Mouse (Mus musculus): ENCODE measurements around the gene Klri2. TPM values are rescaled to one million over a fixed set of nuclear protein-coding genes. Genes with fewer than 3 reads are reported as not detected.
"Not testable (repeated sequence)": the region's sequence is repeated elsewhere in the genome, so short reads cannot be mapped to it uniquely, and the experiment has no call there.

Klri2 gene
- polyA plus RNA-seq (2015; fragmentation: Nextera tagmentation; extraction: Ambion mirVana): 0.04 and 0.05 TPM in 2 replicates

GRCm38 (mm10) chr6:129740069-129740721 is at the start of gene Klri2:
Klri2 (minus strand) TSS chr6:129740484.
- H3K36me3 ChIP-seq (ENCODE audit: control insufficient read depth, insufficient read depth): no peaks in the 10 kb centered on the region
- no peaks in the 10 kb centered on the region for H3K4me1 ChIP-seq (replicated peaks; ENCODE audit: control insufficient read depth, insufficient read depth, low read length)
- no peak for TF ChIP-seq CTCF (IDR thresholded peaks at IDR 0.05; ENCODE audit: low read depth)
- no peak within 1 kb of the TSS for H3K9ac ChIP-seq (ENCODE audit: low read depth, low read length)
- no peak within 1 kb of the TSS for H3K27ac ChIP-seq (ENCODE audit: low read depth, low read length)
- no peak within 1 kb of the TSS for H3K4me3 ChIP-seq (ENCODE audit: low read depth, low read length)
- WGBS: 59% methylated on average over 2 of the region's 2 CpGs
- H3K27me3 ChIP-seq (replicated peaks; ENCODE audit: control insufficient read depth, insufficient read depth, low read length): no peaks in the 10 kb centered on the region
- no peak for ATAC-seq
- no peaks in the 10 kb centered on the region for H3K9me3 ChIP-seq (ENCODE audit: control insufficient read depth)
- no peak within 1 kb of the TSS for H3K4me2 ChIP-seq (replicated peaks; ENCODE audit: low read depth)

- not testable (repeated sequence) for ATAC-seq; H3K9ac ChIP-seq (ENCODE audit: low read depth, low read length); H3K4me3 ChIP-seq (ENCODE audit: low read depth, low read length); H3K4me2 ChIP-seq (replicated peaks; ENCODE audit: low read depth); H3K27me3 ChIP-seq (replicated peaks; ENCODE audit: control insufficient read depth, insufficient read depth, low read length); H3K9me3 ChIP-seq (ENCODE audit: control insufficient read depth); H3K27ac ChIP-seq (ENCODE audit: low read depth, low read length); H3K4me1 ChIP-seq (replicated peaks; ENCODE audit: control insufficient read depth, insufficient read depth, low read length); H3K36me3 ChIP-seq (ENCODE audit: control insufficient read depth, insufficient read depth)
- 86% methylated on average over 3 of the region's 3 CpGs for WGBS
These were observed 43.9 kb upstream of the Klri2 start, which contains the start of gene Gm156 for GRCm38 (mm10) chr6:129784170-129784569. Gm156 (minus strand) TSS chr6:129784270.

- TF ChIP-seq CTCF (IDR thresholded peaks at IDR 0.05; ENCODE audit: low read depth): no peak
- no peaks in the 10 kb centered on the region for H3K27me3 ChIP-seq (replicated peaks; ENCODE audit: control insufficient read depth, insufficient read depth, low read length)
- H3K36me3 ChIP-seq (ENCODE audit: control insufficient read depth, insufficient read depth): no peaks in the 10 kb centered on the region
- no peak overlapping the region for H3K4me2 ChIP-seq (replicated peaks; ENCODE audit: low read depth)
- no peak overlapping the region for H3K27ac ChIP-seq (ENCODE audit: low read depth, low read length)
- H3K9ac ChIP-seq (ENCODE audit: low read depth, low read length): no peak overlapping the region
- 76% methylated on average over 3 of the region's 3 CpGs for WGBS
- no peaks in the 10 kb centered on the region for H3K4me1 ChIP-seq (replicated peaks; ENCODE audit: control insufficient read depth, insufficient read depth, low read length)
- no peaks in the 10 kb centered on the region for H3K9me3 ChIP-seq (ENCODE audit: control insufficient read depth)
- no peak for ATAC-seq
- H3K4me3 ChIP-seq (ENCODE audit: low read depth, low read length): no peak overlapping the region
These were observed 7.4 kb upstream of the Klri2 start for GRCm38 (mm10) chr6:129747654-129748032.

- H3K36me3 ChIP-seq (ENCODE audit: control insufficient read depth, insufficient read depth): no peaks in the 10 kb centered on the region
- H3K9ac ChIP-seq (ENCODE audit: low read depth, low read length): no peak overlapping the region
- 77% methylated on average over 4 of the region's 4 CpGs for WGBS
- no peak overlapping the region for H3K4me3 ChIP-seq (ENCODE audit: low read depth, low read length)
- H3K27ac ChIP-seq (ENCODE audit: low read depth, low read length): no peak overlapping the region
- ATAC-seq: no peak
- H3K9me3 ChIP-seq (ENCODE audit: control insufficient read depth): no peaks in the 10 kb centered on the region
- no peak overlapping the region for H3K4me2 ChIP-seq (replicated peaks; ENCODE audit: low read depth)
- H3K27me3 ChIP-seq (replicated peaks; ENCODE audit: control insufficient read depth, insufficient read depth, low read length): no peaks in the 10 kb centered on the region
- H3K4me1 ChIP-seq (replicated peaks; ENCODE audit: control insufficient read depth, insufficient read depth, low read length): no peaks in the 10 kb centered on the region
- no peak for TF ChIP-seq CTCF (IDR thresholded peaks at IDR 0.05; ENCODE audit: low read depth)
These were observed 6.9 kb upstream of the Klri2 start for GRCm38 (mm10) chr6:129747016-129747653.

GRCm38 (mm10) chr6:129746151-129746550 is 5.9 kb upstream of the Klri2 start:
- no peak overlapping the region for H3K9ac ChIP-seq (ENCODE audit: low read depth, low read length)
- no peaks in the 10 kb centered on the region for H3K36me3 ChIP-seq (ENCODE audit: control insufficient read depth, insufficient read depth)
- no peak overlapping the region for H3K4me2 ChIP-seq (replicated peaks; ENCODE audit: low read depth)
- H3K9me3 ChIP-seq (ENCODE audit: control insufficient read depth): no peaks in the 10 kb centered on the region
- H3K4me1 ChIP-seq (replicated peaks; ENCODE audit: control insufficient read depth, insufficient read depth, low read length): no peaks in the 10 kb centered on the region
- no peak overlapping the region for H3K4me3 ChIP-seq (ENCODE audit: low read depth, low read length)
- 53% methylated on average over 3 of the region's 3 CpGs for WGBS
- H3K27ac ChIP-seq (ENCODE audit: low read depth, low read length): no peak overlapping the region
- ATAC-seq: no peak
- no peaks in the 10 kb centered on the region for H3K27me3 ChIP-seq (replicated peaks; ENCODE audit: control insufficient read depth, insufficient read depth, low read length)
- no peak for TF ChIP-seq CTCF (IDR thresholded peaks at IDR 0.05; ENCODE audit: low read depth)

- ATAC-seq: no peak
- Histone ChIP-seq H3K9me3 (ENCODE audit: control insufficient read depth) (no peaks in the 10 kb centered on the region), H3K36me3 (ENCODE audit: control insufficient read depth, insufficient read depth) (no peaks in the 10 kb centered on the region), H3K4me2 (replicated peaks; ENCODE audit: low read depth) (no peak overlapping the region), H3K27ac (ENCODE audit: low read depth, low read length) (no peak overlapping the region), H3K9ac (ENCODE audit: low read depth, low read length) (no peak overlapping the region), H3K27me3 (replicated peaks; ENCODE audit: control insufficient read depth, insufficient read depth, low read length) (no peaks in the 10 kb centered on the region), H3K4me3 (ENCODE audit: low read depth, low read length) (no peak overlapping the region), H3K4me1 (replicated peaks; ENCODE audit: control insufficient read depth, insufficient read depth, low read length) (no peaks in the 10 kb centered on the region)
- no peak for TF ChIP-seq CTCF (IDR thresholded peaks at IDR 0.05; ENCODE audit: low read depth)
These were observed 3.9 kb downstream of the Klri2 start for GRCm38 (mm10) chr6:129736414-129736813.
